Mouse (Mus musculus) MEL-GATA-1-ER (cell line): ENCODE results near the gene Hs3st5.
"Not testable (repeated sequence)": the region's sequence is repeated elsewhere in the genome, so short reads cannot be mapped to it uniquely, and the experiment has no call there.

Source experiments
- DNase-seq: peaks from one replicate; pipeline ENCODE4 v3.0.0-alpha.2; 2012; ENCODE audit warnings: low read depth; ENCODE audit errors: extremely low read depth

The Hs3st5 gene

GRCm38 (mm10) chr10:36557673-36558072 is 51.1 kb downstream of the Hs3st5 start:
- DNase-seq, result no peak

- DNase-seq, result no peak
Observed at GRCm38 (mm10) chr10:36558736-36559135, 52.1 kb downstream of the Hs3st5 start.

- no peak for DNase-seq
Observed at GRCm38 (mm10) chr10:36567258-36567657, 60.6 kb downstream of the Hs3st5 start.

- DNase-seq, result no peak
Observed at GRCm38 (mm10) chr10:36572540-36572939, 65.9 kb downstream of the Hs3st5 start.

GRCm38 (mm10) chr10:36578375-36579145 is 71.9 kb downstream of the Hs3st5 start:
- no peak for DNase-seq

GRCm38 (mm10) chr10:36610400-36610799 is 103.8 kb downstream of the Hs3st5 start:
- no peak for DNase-seq

- not testable (repeated sequence) for DNase-seq
Observed at GRCm38 (mm10) chr10:36611415-36611814, 104.8 kb downstream of the Hs3st5 start.

- no peak for DNase-seq
Observed at GRCm38 (mm10) chr10:36623037-36623436, 116.4 kb downstream of the Hs3st5 start.

GRCm38 (mm10) chr10:36627952-36628351 is 121.3 kb downstream of the Hs3st5 start:
- DNase-seq, result no peak

GRCm38 (mm10) chr10:36631746-36632145 is 125.1 kb downstream of the Hs3st5 start:
- no peak for DNase-seq

GRCm38 (mm10) chr10:36650653-36651052 is 144.0 kb downstream of the Hs3st5 start:
- DNase-seq, result no peak

- DNase-seq, result no peak
Observed at GRCm38 (mm10) chr10:36713974-36714373, 207.4 kb downstream of the Hs3st5 start.

- no peak for DNase-seq
Observed at GRCm38 (mm10) chr10:36726239-36726638, 219.6 kb downstream of the Hs3st5 start.

- no peak for DNase-seq
Observed at GRCm38 (mm10) chr10:36729361-36730098, 222.9 kb downstream of the Hs3st5 start.

- no peak for DNase-seq
Observed at GRCm38 (mm10) chr10:36739375-36739774, 232.8 kb downstream of the Hs3st5 start.

GRCm38 (mm10) chr10:36750021-36750420 is 243.4 kb downstream of the Hs3st5 start:
- DNase-seq, result no peak

GRCm38 (mm10) chr10:36754471-36754870 is 247.9 kb downstream of the Hs3st5 start:
- DNase-seq, result no peak

GRCm38 (mm10) chr10:36773595-36773994 is 267.0 kb downstream of the Hs3st5 start:
- DNase-seq, result no peak

- DNase-seq, result no peak
Observed at GRCm38 (mm10) chr10:36774898-36775297, 268.3 kb downstream of the Hs3st5 start.

GRCm38 (mm10) chr10:36781641-36782040 is 275.0 kb downstream of the Hs3st5 start:
- no peak for DNase-seq

- no peak for DNase-seq
Observed at GRCm38 (mm10) chr10:36786970-36787369, 280.4 kb downstream of the Hs3st5 start.

- no peak for DNase-seq
Observed at GRCm38 (mm10) chr10:36791771-36792170, 285.2 kb downstream of the Hs3st5 start.

GRCm38 (mm10) chr10:36795311-36795710 is 288.7 kb downstream of the Hs3st5 start:
- no peak for DNase-seq
